Mouse (Mus musculus) heart, embryonic 15.5 days (tissue): ENCODE measurements around the gene Slc5a10. TPM values are rescaled to one million over a fixed set of nuclear protein-coding genes. Genes with fewer than 3 reads are reported as not detected.
A peak's percentile ranks its signal among the peaks of the same experiment; 100 is the strongest.

Experiments
- ATAC-seq: fragments of 200-750 bp; cut with Nextera tagmentation; replicated peaks from 2 replicates; pipeline ENCODE4 v1.8.0; 2017; ENCODE audit warnings: low read depth, moderate TSS enrichment; ENCODE audit not compliant: insufficient number of reproducible peaks, insufficient read depth, low FRiP score
- H3K27ac ChIP-seq: fragments of 300-500 bp; sonication (generic); 2 replicates; pipeline ENCODE4 v1.5.1; 2015; ENCODE audit warnings: mild to moderate bottlenecking, inconsistent platforms
- H3K27me3 ChIP-seq: fragments of 300-500 bp; sonication (generic); 2 replicates; pipeline ENCODE4 v1.6.1; 2015; ENCODE audit warnings: inconsistent platforms
- H3K36me3 ChIP-seq: fragments of 300-500 bp; sonication (generic); 2 replicates; pipeline ENCODE4 v1.6.1; 2015; ENCODE audit warnings: mild to moderate bottlenecking, inconsistent platforms
- H3K4me1 ChIP-seq: fragments of 300-500 bp; sonication (generic); replicated peaks from 2 replicates; pipeline ENCODE4 v1.6.1; 2015; ENCODE audit warnings: inconsistent platforms
- H3K4me2 ChIP-seq: fragments of 300-500 bp; sonication (generic); 2 replicates; pipeline ENCODE4 v1.6.1; 2015; ENCODE audit warnings: inconsistent platforms, mild to moderate bottlenecking, moderate library complexity
- H3K4me3 ChIP-seq: fragments of 300-500 bp; sonication (generic); 2 replicates; pipeline ENCODE4 v1.5.1; 2015; ENCODE audit warnings: mild to moderate bottlenecking, inconsistent platforms
- H3K9ac ChIP-seq: fragments of 300-500 bp; sonication (generic); 2 replicates; pipeline ENCODE4 v1.6.1; 2015; ENCODE audit warnings: mild to moderate bottlenecking, inconsistent platforms
- H3K9me3 ChIP-seq: fragments of 300-500 bp; sonication (generic); replicated peaks from 2 replicates; pipeline ENCODE4 v1.6.1; 2016; ENCODE audit warnings: inconsistent platforms
- WGBS: fragments of 180-500 bp; shearing (Covaris S2); methylation state at CpG from one replicate; pipeline ENCODE4 v1.1.7; 2015; ENCODE audit warnings: mixed read lengths; 5-methylcytosine and 5-hydroxymethylcytosine counted together
- polyA plus RNA-seq: library from polyadenylated mRNA; unstranded; fragments of >200 nt; fragmentation: Nextera tagmentation; extraction: Ambion mirVana; gene quantifications from 2 replicates; pipeline ENCODE4 v1.2.1, GENCODE M21; 2015

The Slc5a10 gene
- polyA plus RNA-seq, 1 experiment from 2014 or later: not detected

- no peak overlapping the region for H3K9ac ChIP-seq
- 0 out of 2 replicates have a peak, but pooled peaks cover 3% of the 10 kb centered on the region for H3K4me1 ChIP-seq
- H3K4me3 ChIP-seq: no peak overlapping the region
- H3K27ac ChIP-seq: no peak overlapping the region
- H3K4me2 ChIP-seq: no peak overlapping the region
- WGBS: 86% methylated on average over 5 of the region's 5 CpGs
- H3K36me3 ChIP-seq: no peaks in the 10 kb centered on the region
- H3K9me3 ChIP-seq: no peaks in the 10 kb centered on the region
- ATAC-seq: no peak
- no peaks in the 10 kb centered on the region for H3K27me3 ChIP-seq
Observed at GRCm38 (mm10) chr11:61702494-61702893, 18.1 kb downstream of the Slc5a10 start.

- H3K36me3 ChIP-seq: no peaks in the 10 kb centered on the region
- 82% methylated on average over 5 of the region's 5 CpGs for WGBS
Observed at GRCm38 (mm10) chr11:61701696-61702095, 18.9 kb downstream of the Slc5a10 start.

GRCm38 (mm10) chr11:61699933-61700332, 20.7 kb downstream of the Slc5a10 start:
- Histone ChIP-seq H3K36me3 (no peaks in the 10 kb centered on the region), H3K4me2 (no peak overlapping the region), H3K9me3 (no peaks in the 10 kb centered on the region), H3K4me1 (0 out of 2 replicates have a peak, but pooled peaks cover 3% of the 10 kb centered on the region), H3K9ac (no peak overlapping the region), H3K4me3 (no peak overlapping the region), H3K27ac (no peak overlapping the region), H3K27me3 (no peaks in the 10 kb centered on the region)
- WGBS: 54% methylated on average over 4 of the region's 4 CpGs
- no peak for ATAC-seq

More at GRCm38 (mm10) chr11:61701696-61702095, 18.9 kb downstream of the Slc5a10 start:
- ATAC-seq: no peak
- H3K4me2 ChIP-seq: no peak overlapping the region
- H3K4me3 ChIP-seq: no peak overlapping the region
- 0 out of 2 replicates have a peak, but pooled peaks cover 3% of the 10 kb centered on the region for H3K4me1 ChIP-seq
- H3K9me3 ChIP-seq: no peaks in the 10 kb centered on the region
- no peaks in the 10 kb centered on the region for H3K27me3 ChIP-seq
- H3K27ac ChIP-seq: no peak overlapping the region
- H3K9ac ChIP-seq: no peak overlapping the region

- Histone ChIP-seq H3K36me3 (no peaks in the 10 kb centered on the region), H3K9ac (no peak overlapping the region), H3K27me3 (no peaks in the 10 kb centered on the region), H3K4me3 (no peak overlapping the region), H3K4me1 (0 out of 2 replicates have a peak, but pooled peaks cover 3% of the 10 kb centered on the region), H3K4me2 (no peak overlapping the region), H3K27ac (no peak overlapping the region), H3K9me3 (no peaks in the 10 kb centered on the region)
- 84% methylated on average over 5 of the region's 5 CpGs for whole genome bisulfite sequencing
- ATAC-seq: no peak
Observed at GRCm38 (mm10) chr11:61699460-61699859, 21.2 kb downstream of the Slc5a10 start.

GRCm38 (mm10) chr11:61698852-61699251, 21.8 kb downstream of the Slc5a10 start:
- no peak overlapping the region for H3K4me2 ChIP-seq
- no peak overlapping the region for H3K27ac ChIP-seq
- H3K4me3 ChIP-seq: no peak overlapping the region
- H3K9ac ChIP-seq: no peak overlapping the region
- no peak for ATAC-seq
- H3K4me1 ChIP-seq: 0 out of 2 replicates have a peak, but pooled peaks cover 3% of the 10 kb centered on the region
- H3K9me3 ChIP-seq: no peaks in the 10 kb centered on the region
- no peaks in the 10 kb centered on the region for H3K27me3 ChIP-seq
- no peaks in the 10 kb centered on the region for H3K36me3 ChIP-seq

- no peak for ATAC-seq
- Histone ChIP-seq H3K27ac (no peak overlapping the region), H3K4me3 (no peak overlapping the region), H3K27me3 (no peaks in the 10 kb centered on the region), H3K4me2 (no peak overlapping the region), H3K36me3 (no peaks in the 10 kb centered on the region), H3K9me3 (no peaks in the 10 kb centered on the region), H3K9ac (no peak overlapping the region), H3K4me1 (peaks cover 18% of the 10 kb centered on the region)
- WGBS: 83% methylated on average over 5 of the region's 5 CpGs
Observed at GRCm38 (mm10) chr11:61692996-61693395, 27.6 kb downstream of the Slc5a10 start.

- WGBS: 43% methylated on average over 2 of the region's 2 CpGs
- Histone ChIP-seq H3K9me3 (no peaks in the 10 kb centered on the region), H3K4me3 (no peak overlapping the region), H3K4me1 (peaks cover 61% of the 10 kb centered on the region), H3K27me3 (peaks cover 24% of the 10 kb centered on the region), H3K27ac (no peak overlapping the region), H3K9ac (no peak overlapping the region), H3K4me2 (no peak overlapping the region), H3K36me3 (no peaks in the 10 kb centered on the region)
- 0 out of 2 replicates have a peak, but pooled peaks have one; percentile 21 for ATAC-seq
Observed at GRCm38 (mm10) chr11:61687595-61687994, 33.0 kb downstream of the Slc5a10 start.

- Histone ChIP-seq H3K27me3 (peaks cover 27% of the 10 kb centered on the region), H3K4me3 (no peak overlapping the region), H3K4me2 (no peak overlapping the region), H3K9ac (no peak overlapping the region), H3K36me3 (no peaks in the 10 kb centered on the region), H3K4me1 (peaks cover 61% of the 10 kb centered on the region), H3K9me3 (no peaks in the 10 kb centered on the region), H3K27ac (no peak overlapping the region)
- 57% methylated on average over 10 of the region's 10 CpGs for WGBS
- no peak for ATAC-seq
Observed at GRCm38 (mm10) chr11:61686906-61687453, 33.6 kb downstream of the Slc5a10 start.

- WGBS: 31% methylated on average over 2 of the region's 2 CpGs
- no peaks in the 10 kb centered on the region for H3K36me3 ChIP-seq
- H3K9me3 ChIP-seq: no peaks in the 10 kb centered on the region
- H3K4me3 ChIP-seq: no peak overlapping the region
- no peak overlapping the region for H3K4me2 ChIP-seq
- no peak overlapping the region for H3K27ac ChIP-seq
- H3K27me3 ChIP-seq: peaks cover 27% of the 10 kb centered on the region
- peaks cover 61% of the 10 kb centered on the region for H3K4me1 ChIP-seq
- H3K9ac ChIP-seq: no peak overlapping the region
- ATAC-seq: no peak
Observed at GRCm38 (mm10) chr11:61686141-61686540, 34.5 kb downstream of the Slc5a10 start.

- H3K9me3 ChIP-seq: no peaks in the 10 kb centered on the region
- 0 out of 2 replicates have a peak overlapping the region, but pooled peaks have one; percentile 49 for H3K9ac ChIP-seq
- H3K4me1 ChIP-seq: peaks cover 61% of the 10 kb centered on the region
- peak overlapping the region; percentile 53 for H3K4me3 ChIP-seq
- H3K27me3 ChIP-seq: peaks cover 27% of the 10 kb centered on the region
- no peak overlapping the region for H3K27ac ChIP-seq
- WGBS: 44% methylated on average over 8 of the region's 8 CpGs
- no peaks in the 10 kb centered on the region for H3K36me3 ChIP-seq
- H3K4me2 ChIP-seq: peak overlapping the region; percentile 84
- ATAC-seq: no peak
Observed at GRCm38 (mm10) chr11:61685119-61685725, 35.4 kb downstream of the Slc5a10 start.

- H3K4me3 ChIP-seq: peak within 1 kb of the TSS; percentile 53
- peak; percentile 53 for ATAC-seq
- H3K4me1 ChIP-seq: peaks cover 53% of the 10 kb centered on the region
- no peaks in the 10 kb centered on the region for H3K9me3 ChIP-seq
- peak within 1 kb of the TSS; percentile 84 for H3K4me2 ChIP-seq
- H3K27ac ChIP-seq: no peak within 1 kb of the TSS
- WGBS: 1% methylated on average over 76 of the region's 76 CpGs
- H3K9ac ChIP-seq: peak within 1 kb of the TSS; percentile 49
- no peaks in the 10 kb centered on the region for H3K36me3 ChIP-seq
- H3K27me3 ChIP-seq: peaks cover 33% of the 10 kb centered on the region
Observed at GRCm38 (mm10) chr11:61683907-61684731, 36.5 kb downstream of the Slc5a10 start, which contains the start of gene Fam83g. Gene Fam83g, plus strand, starts transcription at chr11:61684091.
